Mouse (Mus musculus): Measurements from ENCODE around the gene Npy4r. TPM values are rescaled to one million over a fixed set of nuclear protein-coding genes. Genes with fewer than 3 reads are reported as not detected.

The Npy4r gene
- polyA plus RNA-seq (2014; fragmentation: Illumina TruSeq; extraction: RNeasy Lipid Tissue Mini Kit (QIAGEN cat#74804); ENCODE audit: low read depth, low replicate concordance), result not detected

DNA sequence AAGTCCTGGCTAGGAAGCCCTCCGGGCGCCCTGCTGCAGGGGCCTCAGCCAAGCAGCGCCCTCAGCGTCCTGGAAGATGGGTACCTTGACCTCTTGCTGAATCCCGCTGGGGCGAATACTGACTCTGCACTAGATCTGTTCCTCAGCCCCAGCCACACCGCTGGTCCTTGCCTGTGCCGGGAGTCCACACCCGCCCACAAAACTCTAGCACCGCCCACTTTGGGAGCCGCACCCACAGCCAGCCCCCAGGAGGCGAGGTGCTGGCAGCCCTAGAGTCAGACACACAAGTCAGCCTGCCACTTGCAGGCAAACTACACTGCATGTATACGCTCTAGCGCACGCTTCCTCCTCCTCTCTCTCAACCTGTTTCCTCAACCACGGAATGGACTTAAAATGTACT, at the start of gene Npy4r:
Npy4r (minus strand) TSS at position 148 of the 400 bp plus-strand sequence.

DNA sequence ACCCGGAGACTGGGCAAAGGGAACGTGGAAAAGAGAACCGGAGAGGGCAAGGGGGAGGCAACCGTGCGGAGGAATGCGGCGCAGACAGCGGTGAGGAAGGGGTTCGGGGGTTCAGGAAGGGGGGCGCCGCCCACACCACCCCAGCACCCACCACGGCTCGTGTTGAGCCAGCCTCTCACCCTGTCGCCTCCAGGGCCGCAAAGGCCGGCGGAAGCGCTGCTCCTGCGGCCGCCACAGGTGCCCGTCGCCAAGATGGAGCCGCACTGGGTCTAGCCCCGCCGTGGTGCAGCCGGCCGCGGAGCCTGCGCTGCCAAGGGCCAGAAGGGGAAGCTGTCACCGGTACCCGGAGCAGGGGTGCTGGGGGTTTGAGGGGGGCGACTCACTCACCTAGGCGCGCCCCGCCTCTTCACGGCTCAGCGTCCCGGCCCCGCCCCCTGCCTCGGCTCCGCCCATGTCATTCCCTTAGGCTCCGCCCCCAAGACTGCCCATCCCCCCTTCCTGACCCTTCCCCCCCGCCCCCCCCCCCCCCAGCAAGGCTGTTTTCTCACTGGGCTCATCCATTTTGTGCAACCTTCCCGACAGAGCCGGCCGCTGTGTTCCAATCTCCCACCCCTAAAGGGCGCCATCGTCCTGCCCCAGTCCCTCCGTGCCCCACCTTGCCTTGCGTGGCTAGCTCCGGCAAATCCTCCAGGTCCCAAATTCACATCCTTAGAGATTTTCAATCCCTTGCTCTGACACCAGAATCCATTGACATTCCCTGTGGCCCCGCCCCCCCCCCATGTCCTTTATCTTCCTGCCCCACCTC, 49.1 kb upstream of the Npy4r start, which contains the start of gene Gprin2:
Gprin2 (minus strand) TSS at position 423 of the 805 bp plus-strand sequence.

DNA sequence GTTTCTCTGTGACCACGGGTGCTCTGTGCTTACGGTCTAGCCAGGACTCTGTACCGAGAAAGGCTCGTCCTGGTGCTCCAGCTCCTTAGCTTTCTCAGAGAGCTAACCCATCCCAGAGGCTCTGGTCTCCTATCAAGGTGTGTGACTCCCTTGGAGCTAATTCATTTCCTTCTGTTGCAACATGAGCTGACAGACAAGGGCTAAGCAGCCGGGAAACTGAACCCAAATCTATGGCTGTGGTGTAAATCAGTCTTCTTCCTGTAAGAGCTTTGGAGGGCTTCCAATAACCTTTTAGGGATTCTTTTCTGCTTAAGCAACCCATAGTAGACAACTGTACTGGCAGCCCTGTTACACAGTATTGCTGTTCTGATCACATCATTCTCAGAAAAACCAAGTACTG, 49.7 kb downstream of the Npy4r start, which contains the start of gene A630023A22Rik:
A630023A22Rik (minus strand) TSS at position 154 of the 400 bp plus-strand sequence.

Other genes with a start within 250 kb of the Npy4r start
- 1.7 TPM for gene Gdf10, start 228.9 kb downstream of the Npy4r start, polyA plus RNA-seq (2014; fragmentation: Illumina TruSeq; extraction: RNeasy Lipid Tissue Mini Kit (QIAGEN cat#74804); ENCODE audit: low read depth, low replicate concordance)
- gene Gdf2, start 211.4 kb downstream of the Npy4r start, polyA plus RNA-seq (2014; fragmentation: Illumina TruSeq; extraction: RNeasy Lipid Tissue Mini Kit (QIAGEN cat#74804); ENCODE audit: low read depth, low replicate concordance), result 4.3 TPM
- not detected for gene Rbp3, start 198.5 kb downstream of the Npy4r start, polyA plus RNA-seq (2014; fragmentation: Illumina TruSeq; extraction: RNeasy Lipid Tissue Mini Kit (QIAGEN cat#74804); ENCODE audit: low read depth, low replicate concordance)
- gene Zfp488, start 173.7 kb downstream of the Npy4r start, polyA plus RNA-seq (2014; fragmentation: Illumina TruSeq; extraction: RNeasy Lipid Tissue Mini Kit (QIAGEN cat#74804); ENCODE audit: low read depth, low replicate concordance), result not detected
- not detected for gene Gm30083, start 137.3 kb downstream of the Npy4r start, polyA plus RNA-seq (2014; fragmentation: Illumina TruSeq; extraction: RNeasy Lipid Tissue Mini Kit (QIAGEN cat#74804); ENCODE audit: low read depth, low replicate concordance)
- not detected for gene Gm5460, start 135.7 kb downstream of the Npy4r start, polyA plus RNA-seq (2014; fragmentation: Illumina TruSeq; extraction: RNeasy Lipid Tissue Mini Kit (QIAGEN cat#74804); ENCODE audit: low read depth, low replicate concordance)
- gene Antxrl, start 99.8 kb downstream of the Npy4r start, polyA plus RNA-seq (2014; fragmentation: Illumina TruSeq; extraction: RNeasy Lipid Tissue Mini Kit (QIAGEN cat#74804); ENCODE audit: low read depth, low replicate concordance), result not detected
- gene Anxa8, start 66.5 kb downstream of the Npy4r start, polyA plus RNA-seq (2014; fragmentation: Illumina TruSeq; extraction: RNeasy Lipid Tissue Mini Kit (QIAGEN cat#74804); ENCODE audit: low read depth, low replicate concordance), result not detected
- gene A630023A22Rik, start 49.7 kb downstream of the Npy4r start, polyA plus RNA-seq (2014; fragmentation: Illumina TruSeq; extraction: RNeasy Lipid Tissue Mini Kit (QIAGEN cat#74804); ENCODE audit: low read depth, low replicate concordance), result not detected
- gene Gprin2, start 49.2 kb upstream of the Npy4r start, polyA plus RNA-seq (2014; fragmentation: Illumina TruSeq; extraction: RNeasy Lipid Tissue Mini Kit (QIAGEN cat#74804); ENCODE audit: low read depth, low replicate concordance), result not detected
- gene Syt15, start 67.1 kb upstream of the Npy4r start, polyA plus RNA-seq (2014; fragmentation: Illumina TruSeq; extraction: RNeasy Lipid Tissue Mini Kit (QIAGEN cat#74804); ENCODE audit: low read depth, low replicate concordance), result not detected
- gene Shld2, start 158.0 kb upstream of the Npy4r start, polyA plus RNA-seq (2014; fragmentation: Illumina TruSeq; extraction: RNeasy Lipid Tissue Mini Kit (QIAGEN cat#74804); ENCODE audit: low read depth, low replicate concordance), result 51.6 TPM
- gene Glud1, start 158.2 kb upstream of the Npy4r start, polyA plus RNA-seq (2014; fragmentation: Illumina TruSeq; extraction: RNeasy Lipid Tissue Mini Kit (QIAGEN cat#74804); ENCODE audit: low read depth, low replicate concordance), result 889 TPM
- gene Fam25c, start 202.9 kb upstream of the Npy4r start, polyA plus RNA-seq (2014; fragmentation: Illumina TruSeq; extraction: RNeasy Lipid Tissue Mini Kit (QIAGEN cat#74804); ENCODE audit: low read depth, low replicate concordance), result 2.5 TPM
- gene Sncg, start 222.3 kb upstream of the Npy4r start, polyA plus RNA-seq (2014; fragmentation: Illumina TruSeq; extraction: RNeasy Lipid Tissue Mini Kit (QIAGEN cat#74804); ENCODE audit: low read depth, low replicate concordance), result not detected
- 2.6 TPM for gene Mmrn2, start 223.0 kb upstream of the Npy4r start, polyA plus RNA-seq (2014; fragmentation: Illumina TruSeq; extraction: RNeasy Lipid Tissue Mini Kit (QIAGEN cat#74804); ENCODE audit: low read depth, low replicate concordance)